Comparison of ENCODE assay signal across 10 mouse cellular contexts in the genomic region with DNA sequence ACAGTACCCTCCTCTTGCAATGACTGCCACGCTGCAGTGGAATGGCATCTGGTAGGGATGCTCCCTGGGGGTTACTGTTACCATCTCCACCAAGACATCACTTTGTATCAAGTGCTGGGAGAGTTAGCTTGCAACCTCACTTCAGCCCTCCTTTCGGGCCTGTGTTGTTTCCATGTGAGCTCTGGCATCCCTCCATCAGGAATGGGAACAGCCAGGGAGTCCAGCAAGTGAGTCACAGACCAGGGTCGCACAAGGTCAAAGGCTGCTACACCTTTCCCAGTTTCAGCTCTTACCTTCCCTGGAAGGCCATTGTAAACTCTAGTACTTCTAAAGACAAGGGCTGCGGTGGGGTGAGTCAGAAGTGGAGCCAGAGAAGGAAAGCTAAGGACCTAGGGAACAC.
DNase-seq lines count a peak whose midpoint lies in the region; ATAC-seq lines count a peak whose summit lies in the region.
"Had no signal": no experiment of that assay in that cellular context is flagged by ENCODE, and none has a peak within 500 bp of the region (broad histone marks: within the 10 kb centered on the region; RNA-seq: fewer than 3 reads in every experiment).

No protein-coding gene starts in this region.

- H3K27ac ChIP-seq in heart, embryonic 10.5 days: no peak overlapping the region
- no peak overlapping the region for H3K27ac ChIP-seq in forebrain, embryonic 15.5 days (replicated peaks)

- H3K4me2 ChIP-seq in forebrain, embryonic 15.5 days (replicated peaks): no peak overlapping the region
- H3K4me2 ChIP-seq: lung, embryonic 14.5 days had no signal

- peaks cover 22% of the 10 kb centered on the region for H3K4me1 ChIP-seq in heart, embryonic 10.5 days
- H3K4me1 ChIP-seq in forebrain, embryonic 15.5 days: peaks cover 14% of the 10 kb centered on the region

- DNase-seq in heart, adult 9 months (ENCODE audit: low spot score in 2 of 2): peak; percentile 24 to 49
- no peak for DNase-seq in heart, embryonic 10.5 days (ENCODE audit: low spot score)
- DNase-seq in 3T3-L1 (ENCODE audit: low read depth, low spot score): peak; percentile 62
- peak; percentile 64 for DNase-seq in ES-CJ7 (ENCODE audit: low read depth, low spot score)
- peak; percentile 32 for DNase-seq in heart, postnatal 4 days
- DNase-seq in left cerebral cortex, postnatal 10 days (ENCODE audit: extremely low spot score in 1 of 2, low spot score in 2 of 2): no peak
- DNase-seq: layer of hippocampus, adult 9-11 months; lung, embryonic 14.5 days had no signal

- H3K9ac ChIP-seq in forebrain, embryonic 15.5 days (replicated peaks): no peak overlapping the region
- H3K9ac ChIP-seq: lung, embryonic 14.5 days had no signal

- H3K9me3 ChIP-seq in heart, embryonic 10.5 days: no peaks in the 10 kb centered on the region
- H3K9me3 ChIP-seq in forebrain, embryonic 15.5 days: no peaks in the 10 kb centered on the region

- no peaks in the 10 kb centered on the region for H3K27me3 ChIP-seq in heart, embryonic 10.5 days (ENCODE audit: insufficient read depth, poor library complexity, severe bottlenecking)
- H3K27me3 ChIP-seq in forebrain, embryonic 15.5 days: no peaks in the 10 kb centered on the region

- WGBS in heart, embryonic 10.5 days: 77% methylated on average over 4 of the region's 4 CpGs
- 88% methylated on average over 4 of the region's 4 CpGs for WGBS in forebrain, embryonic 15.5 days

- intact Hi-C loops in left cerebral cortex, postnatal 10 days (cut with DNase I): loop anchor here (10.0 kb wide), 1 partner anchor 364 kb away; no protein-coding TSS in a partner anchor

- no peaks in the 10 kb centered on the region for H3K36me3 ChIP-seq in heart, embryonic 10.5 days
- H3K36me3 ChIP-seq in forebrain, embryonic 15.5 days: no peaks in the 10 kb centered on the region

- ATAC-seq in forebrain, embryonic 15.5 days (replicated peaks): no peak
- ATAC-seq: forebrain, embryonic 16.5 days had no signal

- no peak overlapping the region for H3K4me3 ChIP-seq in heart, embryonic 10.5 days
- no peak overlapping the region for H3K4me3 ChIP-seq in forebrain, embryonic 15.5 days

Comparison
In these comparisons a context has a peak if more than half of its experiments do, and no peak if none do; other contexts are left out.
1. DNase-seq: peak in heart, adult 9 months (2 of 2), 3T3-L1 (single experiment), ES-CJ7 (single experiment) and heart, postnatal 4 days (single experiment); none in heart, embryonic 10.5 days (single experiment) and left cerebral cortex, postnatal 10 days (0 of 2).